Mouse (Mus musculus) liver, postnatal 0 days (tissue): Measurements from ENCODE around the gene Pcsk5. TPM values are rescaled to one million over a fixed set of nuclear protein-coding genes. Genes with fewer than 3 reads are reported as not detected.

ENCODE experiments used
- ATAC-seq: fragments of 200-750 bp; cut with Nextera tagmentation; 2 replicates; pipeline ENCODE4 v1.8.0; 2017; ENCODE audit warnings: mild to moderate bottlenecking, moderate library complexity
- DNase-seq: peaks from one replicate; pipeline ENCODE4 v3.0.0-alpha.2; 2016
- H3K27ac ChIP-seq: fragments of 300-500 bp; sonication (generic); 2 replicates; pipeline ENCODE4 v1.5.1; 2014; ENCODE audit warnings: antibody characterized with exemption, moderate library complexity, mild to moderate bottlenecking, low read depth
- H3K27me3 ChIP-seq: fragments of 300-500 bp; sonication (generic); 2 replicates; pipeline ENCODE4 v1.6.1; 2014; ENCODE audit warnings: low read length, control low read depth, mixed read lengths; ENCODE audit not compliant: insufficient read depth
- H3K36me3 ChIP-seq: fragments of 300-500 bp; sonication (generic); replicated peaks from 2 replicates; pipeline ENCODE4 v1.6.1; 2014; ENCODE audit warnings: mild to moderate bottlenecking, control low read depth, low read length, moderate library complexity, mixed read lengths; ENCODE audit not compliant: insufficient read depth
- H3K4me1 ChIP-seq: fragments of 300-500 bp; sonication (generic); 2 replicates; pipeline ENCODE4 v1.6.1; 2014; ENCODE audit warnings: antibody characterized with exemption, mild to moderate bottlenecking, control low read depth; ENCODE audit not compliant: insufficient read depth
- H3K4me2 ChIP-seq: fragments of 300-500 bp; sonication (generic); 2 replicates; pipeline ENCODE4 v1.6.1; 2014; ENCODE audit warnings: low read depth, mild to moderate bottlenecking, low read length, moderate library complexity, mixed read lengths
- H3K4me3 ChIP-seq: fragments of 300-500 bp; sonication (generic); 2 replicates; pipeline ENCODE4 v1.5.1; 2014; ENCODE audit warnings: low read depth, low read length
- H3K9ac ChIP-seq: fragments of 300-500 bp; sonication (generic); replicated peaks from 2 replicates; pipeline ENCODE4 v1.6.1; 2014; ENCODE audit warnings: mild to moderate bottlenecking, moderate library complexity
- H3K9me3 ChIP-seq: fragments of 300-500 bp; sonication (generic); 2 replicates; pipeline ENCODE4 v1.6.1; 2016; ENCODE audit warnings: mild to moderate bottlenecking, control low read depth, low read length, mixed read lengths
- CTCF ChIP-seq: sonication (generic); IDR thresholded peaks from 2 replicates; pipeline ENCODE4 v1.5.1; 2016; ENCODE audit warnings: antibody characterized with exemption, low read depth
- EP300 ChIP-seq: IDR thresholded peaks from 2 replicates; pipeline ENCODE4 v1.6.1; 2016; ENCODE audit warnings: antibody characterized with exemption, low read depth, mild to moderate bottlenecking
- WGBS: fragments of 180-500 bp; shearing (Covaris S2); extraction: QIAGEN DNeasy Blood & Tissue Kit; methylation state at CpG from one replicate; pipeline ENCODE4 v1.1.7; 2014; ENCODE audit not compliant: insufficient replicate concordance; 5-methylcytosine and 5-hydroxymethylcytosine counted together
- polyA plus RNA-seq: library from polyadenylated mRNA; unstranded; fragments of >200 nt; fragmentation: Nextera tagmentation; extraction: Ambion mirVana; gene quantifications from 2 replicates; pipeline ENCODE4 v1.2.1, GENCODE M21; 2015

Gene Pcsk5
- polyA plus RNA-seq, 1 experiment from 2014 or later: 4.1 TPM

- H3K4me3 ChIP-seq: peak overlapping the region; percentile 59
- peak overlapping the region; percentile 40 for H3K9ac ChIP-seq
- H3K9me3 ChIP-seq: no peaks in the 10 kb centered on the region
- peaks cover 24% of the 10 kb centered on the region for H3K27me3 ChIP-seq
- DNase-seq: peak; percentile 31
- H3K4me1 ChIP-seq: 0 out of 2 replicates have a peak, but pooled peaks cover 3% of the 10 kb centered on the region
- no peak for ATAC-seq
- WGBS: 1% methylated on average over 27 of the region's 28 CpGs
- TF ChIP-seq EP300 (no peak), CTCF (peak; percentile 44)
- no peaks in the 10 kb centered on the region for H3K36me3 ChIP-seq
- H3K4me2 ChIP-seq: peak overlapping the region; percentile 80
- 0 out of 2 replicates have a peak overlapping the region, but pooled peaks have one; percentile 16 for H3K27ac ChIP-seq
Measured at GRCm38 (mm10) chr19:17835681-17836565, 1.5 kb downstream of the Pcsk5 start.

- TF ChIP-seq EP300: no peak
- TF ChIP-seq CTCF: no peak
- Histone ChIP-seq H3K27me3 (peaks cover 24% of the 10 kb centered on the region), H3K36me3 (no peaks in the 10 kb centered on the region), H3K4me3 (no peak overlapping the region), H3K9ac (no peak overlapping the region), H3K4me1 (0 out of 2 replicates have a peak, but pooled peaks cover 3% of the 10 kb centered on the region), H3K9me3 (no peaks in the 10 kb centered on the region), H3K4me2 (no peak overlapping the region), H3K27ac (no peak overlapping the region)
- ATAC-seq (no peak), DNase-seq (no peak)
Measured at GRCm38 (mm10) chr19:17834894-17835293, 2.5 kb downstream of the Pcsk5 start.

- no peak for DNase-seq
- 86% methylated on average over 2 of the region's 2 CpGs for WGBS
- H3K27me3 ChIP-seq: peaks cover 7% of the 10 kb centered on the region; the same call in 1 of the 2 replicates
- no peak overlapping the region for H3K9ac ChIP-seq
- H3K4me1 ChIP-seq: 0 out of 2 replicates have a peak, but pooled peaks cover 3% of the 10 kb centered on the region
- no peak overlapping the region for H3K27ac ChIP-seq
- no peak for ATAC-seq
- H3K9me3 ChIP-seq: no peaks in the 10 kb centered on the region
- H3K4me2 ChIP-seq: no peak overlapping the region
- TF ChIP-seq EP300: no peak
- no peak for TF ChIP-seq CTCF
- no peak overlapping the region for H3K4me3 ChIP-seq
- no peaks in the 10 kb centered on the region for H3K36me3 ChIP-seq
Measured at GRCm38 (mm10) chr19:17831376-17831775, 6.1 kb downstream of the Pcsk5 start.

DNA sequence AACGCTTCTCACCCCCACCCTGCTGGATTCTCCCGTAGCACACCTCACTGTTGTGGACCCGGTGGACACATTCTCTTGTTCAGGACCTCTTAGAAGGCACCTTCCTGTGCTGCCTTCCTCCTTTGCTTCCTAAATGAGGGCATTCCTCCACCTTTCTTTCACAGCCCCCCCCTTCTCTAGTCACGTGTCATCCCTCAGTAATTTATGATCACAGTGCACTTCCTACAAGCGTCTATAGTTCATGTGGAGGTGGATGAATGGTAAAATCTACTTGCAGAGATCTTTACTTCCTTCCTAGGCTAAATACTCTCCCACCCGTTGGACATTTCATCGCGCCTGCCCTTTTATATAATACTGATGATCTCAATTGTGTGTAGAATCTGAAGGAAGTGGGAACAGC is 9.0 kb downstream of the Pcsk5 start:
- no peak overlapping the region for H3K4me2 ChIP-seq
- 0 out of 2 replicates have a peak, but pooled peaks cover 3% of the 10 kb centered on the region for H3K4me1 ChIP-seq
- no peak overlapping the region for H3K27ac ChIP-seq
- TF ChIP-seq CTCF: no peak
- TF ChIP-seq EP300: no peak
- no peak overlapping the region for H3K9ac ChIP-seq
- H3K4me3 ChIP-seq: no peak overlapping the region
- WGBS: 40% methylated on average over 8 of the region's 8 CpGs
- DNase-seq: no peak
- no peaks in the 10 kb centered on the region for H3K9me3 ChIP-seq
- no peaks in the 10 kb centered on the region for H3K27me3 ChIP-seq
- ATAC-seq: no peak
- no peaks in the 10 kb centered on the region for H3K36me3 ChIP-seq

- no peak overlapping the region for H3K9ac ChIP-seq
- H3K27me3 ChIP-seq: no peaks in the 10 kb centered on the region
- no peak overlapping the region for H3K4me3 ChIP-seq
- H3K27ac ChIP-seq: no peak overlapping the region
- no peaks in the 10 kb centered on the region for H3K9me3 ChIP-seq
- no peak overlapping the region for H3K4me2 ChIP-seq
- DNase-seq (no peak), ATAC-seq (no peak)
- H3K4me1 ChIP-seq: 0 out of 2 replicates have a peak, but pooled peaks cover 3% of the 10 kb centered on the region
- H3K36me3 ChIP-seq: no peaks in the 10 kb centered on the region
- WGBS: 49% methylated on average over 3 of the region's 3 CpGs
- TF ChIP-seq EP300 (no peak), CTCF (no peak)
Measured at GRCm38 (mm10) chr19:17826694-17827093, 10.7 kb downstream of the Pcsk5 start.

GRCm38 (mm10) chr19:17820046-17820445 is 17.4 kb downstream of the Pcsk5 start:
- Histone ChIP-seq H3K27me3 (no peaks in the 10 kb centered on the region), H3K4me2 (no peak overlapping the region), H3K4me1 (no peaks in the 10 kb centered on the region), H3K4me3 (no peak overlapping the region), H3K27ac (no peak overlapping the region), H3K36me3 (no peaks in the 10 kb centered on the region), H3K9me3 (no peaks in the 10 kb centered on the region), H3K9ac (no peak overlapping the region)
- no peak for DNase-seq
- TF ChIP-seq EP300 (no peak), CTCF (no peak)
- 79% methylated on average over 2 of the region's 2 CpGs for WGBS
- ATAC-seq: no peak
